Mouse (Mus musculus): ENCODE measurements around the gene Lrrc3c.

DNA sequence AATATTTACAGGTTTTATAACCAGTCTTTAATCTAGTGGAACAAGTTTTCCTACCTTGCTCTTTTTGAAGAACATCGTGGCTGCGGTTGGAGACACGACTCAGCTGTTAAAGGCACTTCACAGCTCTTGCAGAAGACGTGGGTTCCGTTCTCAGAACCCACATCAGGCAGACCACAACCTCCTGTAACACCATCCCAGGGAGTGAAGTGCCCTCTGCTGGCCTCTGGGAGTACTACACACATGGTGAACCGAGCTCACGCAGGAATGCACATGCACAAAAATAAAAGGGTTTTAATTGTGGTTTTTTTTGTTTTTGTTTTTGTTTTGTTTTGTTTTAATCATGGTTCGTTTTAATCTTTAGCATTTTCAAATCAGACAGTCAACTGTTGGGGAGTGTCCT, 29.8 kb upstream of the Lrrc3c start:
- TF ChIP-seq POLR2A (IDR thresholded peaks at IDR 0.05; ENCODE audit: borderline replicate concordance, control insufficient read depth, low read depth, low read length), result no peak
- TF ChIP-seq CTCF (IDR thresholded peaks at IDR 0.05; ENCODE audit: control insufficient read depth, insufficient read depth, low read length), result peak; percentile 57

All from bone marrow, adult 2 months (tissue).